Mouse (Mus musculus) intestine, embryonic 16.5 days (tissue): ENCODE results near the gene Dtx4. TPM values are rescaled to one million over a fixed set of nuclear protein-coding genes. Genes with fewer than 3 reads are reported as not detected.

Experiments
- ATAC-seq: fragments of 200-750 bp; cut with Nextera tagmentation; 2 replicates; pipeline ENCODE4 v1.8.0; 2017; ENCODE audit warnings: moderate TSS enrichment, moderate library complexity
- H3K27ac ChIP-seq: fragments of 300-500 bp; sonication (generic); 2 replicates; pipeline ENCODE4 v1.5.1; 2014; ENCODE audit warnings: mild to moderate bottlenecking, low read length
- H3K27me3 ChIP-seq: fragments of 300-500 bp; sonication (generic); replicated peaks from 2 replicates; pipeline ENCODE4 v1.6.1; 2014; ENCODE audit warnings: low read length, control low read depth, mixed read lengths; ENCODE audit not compliant: control insufficient read depth, insufficient read depth
- H3K36me3 ChIP-seq: fragments of 300-500 bp; sonication (generic); 2 replicates; pipeline ENCODE4 v1.6.1; 2014; ENCODE audit warnings: low read length, control low read depth; ENCODE audit not compliant: control insufficient read depth, insufficient read depth
- H3K4me1 ChIP-seq: fragments of 300-500 bp; sonication (generic); 2 replicates; pipeline ENCODE4 v1.6.1; 2014; ENCODE audit warnings: low read length, control low read depth, mixed read lengths; ENCODE audit not compliant: control insufficient read depth, insufficient read depth
- H3K4me2 ChIP-seq: fragments of 300-500 bp; sonication (generic); 2 replicates; pipeline ENCODE4 v1.6.1; 2014; ENCODE audit warnings: low read depth, low read length, control low read depth
- H3K4me3 ChIP-seq: fragments of 300-500 bp; sonication (generic); 2 replicates; pipeline ENCODE4 v1.5.1; 2014; ENCODE audit warnings: mild to moderate bottlenecking, low read length
- H3K9ac ChIP-seq: fragments of 300-500 bp; sonication (generic); 2 replicates; pipeline ENCODE4 v1.6.1; 2014; ENCODE audit warnings: low read depth, low read length
- H3K9me3 ChIP-seq: fragments of 300-500 bp; sonication (generic); 2 replicates; pipeline ENCODE4 v1.6.1; 2016; ENCODE audit warnings: low read length, control low read depth; ENCODE audit not compliant: control insufficient read depth
- WGBS: fragments of 180-500 bp; shearing (Covaris S2); extraction: QIAGEN DNeasy Blood & Tissue Kit; methylation state at CpG from one replicate; pipeline ENCODE4 v1.1.7; 2014; 5-methylcytosine and 5-hydroxymethylcytosine counted together
- polyA plus RNA-seq: library from polyadenylated mRNA; unstranded; fragments of >200 nt; fragmentation: Nextera tagmentation; extraction: Ambion mirVana; gene quantifications from 2 replicates; pipeline ENCODE4 v1.2.1, GENCODE M21; 2015

Dtx4 gene
- polyA plus RNA-seq, 1 experiment from 2014 or later = 9.9 TPM

DNA sequence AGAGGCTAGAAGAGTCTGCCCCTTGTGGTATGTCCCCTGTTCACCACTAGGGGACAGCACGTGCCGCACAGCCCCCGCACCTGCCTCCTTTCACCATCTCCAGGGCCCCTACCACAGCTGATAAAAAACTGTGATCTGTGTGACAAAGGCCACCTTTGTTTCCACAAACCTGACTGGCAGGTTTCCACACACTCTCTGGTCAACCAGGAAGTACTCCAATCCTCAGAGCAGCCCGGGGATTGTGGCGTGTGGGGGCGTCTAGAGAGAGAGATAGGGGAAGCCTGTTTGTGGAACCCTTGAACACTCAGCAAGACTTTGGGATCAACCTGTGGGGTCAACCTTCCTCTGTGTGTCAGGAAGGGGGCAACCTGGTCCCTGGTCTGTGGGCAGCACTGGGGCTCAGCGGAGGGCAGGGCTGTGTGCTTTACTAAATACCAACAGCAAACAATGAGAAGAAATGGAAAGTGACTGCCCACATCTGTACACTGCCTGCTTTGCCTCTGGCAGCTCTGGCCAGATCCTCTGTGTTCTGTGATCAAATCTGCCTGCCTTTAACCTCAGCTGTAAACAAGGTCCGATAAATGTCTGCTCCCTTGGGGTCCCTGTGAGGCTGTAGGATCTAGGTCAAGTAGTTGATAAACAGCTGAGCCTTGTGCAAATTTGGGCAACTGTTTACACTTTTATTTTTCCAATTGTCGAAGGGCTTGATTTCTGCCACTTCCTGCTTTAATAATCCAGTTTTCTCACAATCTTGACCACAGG, 12.9 kb downstream of the Dtx4 start:
- peak overlapping the region; percentile 44 for H3K4me2 ChIP-seq
- H3K9ac ChIP-seq = peak overlapping the region; percentile 59
- H3K4me3 ChIP-seq = peak overlapping the region; percentile 19; the same call in 1 of the 2 replicates

DNA sequence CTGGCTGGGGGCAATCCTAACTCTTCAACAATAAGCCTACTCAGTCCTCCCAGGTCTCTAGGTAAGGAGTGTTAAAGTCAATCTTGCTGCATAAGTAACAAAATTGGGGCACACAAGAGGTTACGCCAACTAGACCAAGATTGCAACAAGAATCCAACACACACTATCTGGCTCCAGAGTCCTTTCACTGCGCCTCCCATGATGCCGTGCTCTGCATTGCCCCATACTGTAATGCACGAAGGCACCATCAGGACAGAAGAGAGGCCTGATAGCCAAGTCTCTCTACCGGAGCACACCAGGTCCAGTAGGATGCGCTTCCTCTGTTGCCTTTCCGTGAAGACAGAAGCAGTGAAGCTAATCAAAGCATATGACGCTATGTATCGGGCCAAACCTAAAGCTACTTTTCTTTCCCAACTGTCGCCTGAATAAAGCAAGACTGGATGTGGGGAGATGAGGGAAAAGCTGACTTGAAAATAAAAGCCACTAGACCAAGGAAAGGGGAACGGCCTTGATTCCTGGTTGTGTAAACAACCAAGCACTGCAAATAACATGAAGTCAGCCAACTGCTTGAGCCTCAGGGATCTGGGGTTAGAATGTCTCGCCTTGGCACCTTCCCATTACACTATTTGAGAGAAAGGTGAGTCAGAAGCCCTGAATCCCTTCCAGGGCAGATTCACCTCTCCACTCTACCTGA, 13.6 kb downstream of the Dtx4 start:
- peaks cover 22% of the 10 kb centered on the region for H3K36me3 ChIP-seq
- ATAC-seq = peak; percentile 9

More for the DNA sequence above, 12.9 kb downstream of the Dtx4 start:
- Histone ChIP-seq H3K27me3 (no peaks in the 10 kb centered on the region), H3K27ac (peak overlapping the region; percentile 95), H3K36me3 (peaks cover 22% of the 10 kb centered on the region), H3K4me1 (peaks cover 42% of the 10 kb centered on the region), H3K9me3 (no peaks in the 10 kb centered on the region)
- ATAC-seq = peak; percentile 90
- 21% methylated on average over 9 of the region's 9 CpGs for WGBS

DNA sequence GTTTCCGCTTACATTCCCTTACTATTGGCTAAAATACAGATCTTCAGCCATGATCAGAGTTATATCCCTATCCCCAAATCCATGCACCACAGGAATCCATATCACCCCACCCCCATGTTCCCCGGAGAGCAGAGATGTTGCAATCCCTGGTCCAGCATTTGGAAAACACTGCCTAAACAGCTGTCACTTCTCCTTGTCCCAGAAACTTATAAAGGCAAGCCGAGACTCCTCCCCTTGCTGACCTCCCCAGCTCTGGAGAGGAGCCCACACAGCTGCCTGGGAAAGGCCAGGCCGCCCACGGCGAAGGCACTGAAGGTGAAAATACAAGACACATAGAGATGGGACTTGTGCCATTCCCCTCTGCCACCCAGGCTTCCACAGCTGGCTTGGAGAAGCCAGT, 14.4 kb downstream of the Dtx4 start:
- Histone ChIP-seq H3K27ac (peak overlapping the region; percentile 95), H3K9ac (no peak overlapping the region), H3K4me3 (no peak overlapping the region), H3K36me3 (peaks cover 20% of the 10 kb centered on the region), H3K9me3 (no peaks in the 10 kb centered on the region), H3K4me2 (no peak overlapping the region), H3K27me3 (no peaks in the 10 kb centered on the region), H3K4me1 (peaks cover 42% of the 10 kb centered on the region)
- ATAC-seq = peak; percentile 16
- 60% methylated on average over 6 of the region's 6 CpGs for WGBS

More for the DNA sequence above, 13.6 kb downstream of the Dtx4 start:
- Histone ChIP-seq H3K4me1 (peaks cover 42% of the 10 kb centered on the region), H3K9me3 (no peaks in the 10 kb centered on the region), H3K9ac (no peak overlapping the region), H3K4me3 (no peak overlapping the region), H3K27me3 (no peaks in the 10 kb centered on the region), H3K27ac (peak overlapping the region; percentile 95), H3K4me2 (no peak overlapping the region)
- WGBS = 75% methylated on average over 12 of the region's 12 CpGs

DNA sequence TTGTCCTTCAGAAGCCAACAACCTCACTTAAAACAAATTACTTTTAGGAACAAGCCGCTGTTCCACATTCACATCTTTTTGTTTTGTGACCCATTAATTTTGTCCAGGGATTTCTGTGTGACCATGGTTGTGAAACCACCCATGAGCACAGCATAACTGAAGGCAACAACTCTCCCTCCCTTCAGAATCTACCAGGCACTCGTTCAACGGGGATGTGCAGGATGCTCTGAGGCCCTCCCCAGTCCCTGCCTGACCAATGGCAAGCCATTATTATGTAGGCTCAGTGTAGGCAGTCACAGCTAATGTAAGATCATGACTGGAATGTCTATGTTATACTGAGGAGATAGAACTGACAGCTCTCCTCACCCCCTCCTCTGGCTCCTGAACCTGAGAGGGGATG, 15.6 kb downstream of the Dtx4 start:
- Histone ChIP-seq H3K4me2 (no peak overlapping the region), H3K27ac (no peak overlapping the region), H3K9ac (no peak overlapping the region), H3K4me3 (no peak overlapping the region), H3K27me3 (no peaks in the 10 kb centered on the region), H3K4me1 (peaks cover 42% of the 10 kb centered on the region), H3K36me3 (peaks cover 21% of the 10 kb centered on the region; the same call in 1 of the 2 replicates), H3K9me3 (no peaks in the 10 kb centered on the region)
- WGBS = 65% methylated on average over 3 of the region's 3 CpGs
- no peak for ATAC-seq

DNA sequence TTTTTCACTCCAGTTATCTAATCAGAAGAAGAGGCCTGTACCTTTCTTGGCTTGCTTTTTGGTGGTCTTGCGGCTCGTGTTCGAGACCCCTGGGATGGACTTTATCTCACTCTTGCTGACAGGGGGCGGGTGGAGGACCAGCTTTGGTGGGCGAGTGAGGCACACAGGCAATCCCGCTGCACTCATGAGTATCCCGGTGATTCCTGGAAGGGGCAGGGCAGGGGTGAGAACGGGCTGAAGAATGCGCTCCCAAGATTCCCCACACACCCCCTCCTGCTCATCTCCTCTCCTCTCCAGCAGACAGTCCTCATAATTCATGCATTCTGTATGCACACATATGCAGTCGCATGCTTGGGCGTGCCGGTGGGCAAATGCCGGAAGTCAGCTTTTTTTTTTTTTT, 16.0 kb downstream of the Dtx4 start:
- H3K27me3 ChIP-seq = no peaks in the 10 kb centered on the region
- no peaks in the 10 kb centered on the region for H3K9me3 ChIP-seq
- H3K4me2 ChIP-seq = no peak overlapping the region
- WGBS = 75% methylated on average over 13 of the region's 13 CpGs
- no peak for ATAC-seq
- H3K27ac ChIP-seq = no peak overlapping the region
- H3K4me1 ChIP-seq = peaks cover 42% of the 10 kb centered on the region
- H3K9ac ChIP-seq = no peak overlapping the region
- no peak overlapping the region for H3K4me3 ChIP-seq
- H3K36me3 ChIP-seq = peaks cover 21% of the 10 kb centered on the region; the same call in 1 of the 2 replicates

DNA sequence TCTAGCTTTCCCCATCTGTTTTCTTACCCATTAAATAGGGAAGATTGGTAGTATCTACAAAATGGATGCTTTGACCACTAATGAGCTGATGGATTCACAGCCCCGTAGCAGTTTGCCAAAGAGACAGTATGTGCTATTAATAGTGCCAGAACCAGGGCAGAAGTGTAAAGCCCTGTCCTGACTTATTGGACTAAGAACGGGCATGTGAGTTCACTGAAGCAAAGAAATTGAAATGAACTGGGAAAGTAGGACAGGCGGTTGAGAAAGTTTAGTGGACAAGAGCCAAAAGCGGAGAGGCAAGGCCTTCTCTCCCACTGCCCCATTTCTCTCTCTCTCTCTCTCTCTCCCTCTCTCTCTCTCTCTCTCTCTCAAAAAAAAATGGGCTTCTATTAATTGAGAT, 17.0 kb downstream of the Dtx4 start:
- Histone ChIP-seq H3K27me3 (no peaks in the 10 kb centered on the region), H3K9ac (no peak overlapping the region), H3K27ac (no peak overlapping the region), H3K4me2 (no peak overlapping the region), H3K36me3 (peaks cover 21% of the 10 kb centered on the region; the same call in 1 of the 2 replicates), H3K4me3 (no peak overlapping the region), H3K9me3 (no peaks in the 10 kb centered on the region), H3K4me1 (peaks cover 37% of the 10 kb centered on the region)
- ATAC-seq = no peak
- 71% methylated on average over 4 of the region's 4 CpGs for WGBS

DNA sequence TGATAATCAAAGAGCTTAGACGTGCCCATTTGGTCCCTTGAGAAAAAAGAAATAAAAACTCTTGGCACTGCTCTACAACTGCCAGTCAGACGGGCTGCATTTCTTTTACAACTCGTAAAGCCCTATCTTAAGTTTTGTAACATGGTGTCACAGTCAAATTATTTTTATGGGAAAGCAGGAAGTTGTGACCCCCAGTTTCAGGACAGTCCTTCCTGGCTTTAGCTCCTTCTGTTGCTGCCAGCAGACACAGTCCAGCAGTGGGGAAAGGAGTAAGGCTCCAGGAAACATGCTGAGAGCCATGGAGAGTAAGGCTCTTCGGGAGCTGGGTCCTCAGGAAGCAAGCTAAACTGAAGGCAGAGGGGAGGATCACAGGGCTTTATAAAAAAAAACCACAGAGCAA, 17.5 kb downstream of the Dtx4 start:
- no peak overlapping the region for H3K27ac ChIP-seq
- peaks cover 21% of the 10 kb centered on the region; the same call in 1 of the 2 replicates for H3K36me3 ChIP-seq
- no peak overlapping the region for H3K4me2 ChIP-seq
- H3K4me3 ChIP-seq = no peak overlapping the region
- ATAC-seq = no peak
- no peaks in the 10 kb centered on the region for H3K9me3 ChIP-seq
- 71% methylated on average over 4 of the region's 4 CpGs for WGBS
- no peaks in the 10 kb centered on the region for H3K27me3 ChIP-seq
- peaks cover 35% of the 10 kb centered on the region for H3K4me1 ChIP-seq
- H3K9ac ChIP-seq = no peak overlapping the region

DNA sequence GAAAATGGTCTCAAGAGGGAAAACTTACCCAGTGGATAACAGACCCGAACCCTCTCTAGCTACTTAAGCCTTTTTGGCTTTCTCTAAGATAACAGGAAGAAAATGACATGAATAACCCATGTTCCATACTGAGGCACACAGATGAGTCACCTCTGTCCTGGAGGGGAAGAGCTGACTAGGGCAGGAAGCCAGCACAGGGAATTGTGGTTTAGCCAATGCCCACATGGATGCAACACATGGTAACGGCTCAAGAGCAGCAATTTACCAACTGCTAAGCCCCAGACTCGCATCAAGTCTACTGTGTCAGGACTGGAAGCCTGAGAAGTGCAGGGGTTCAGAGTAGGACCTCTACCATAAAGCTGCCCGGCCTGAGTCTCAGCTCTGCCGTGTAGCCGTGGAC, 22.9 kb downstream of the Dtx4 start:
- H3K4me1 ChIP-seq = peaks cover 20% of the 10 kb centered on the region
- no peak overlapping the region for H3K9ac ChIP-seq
- 93% methylated on average over 6 of the region's 6 CpGs for WGBS
- no peaks in the 10 kb centered on the region for H3K27me3 ChIP-seq
- H3K36me3 ChIP-seq = peaks cover 9% of the 10 kb centered on the region; the same call in 1 of the 2 replicates
- no peaks in the 10 kb centered on the region for H3K9me3 ChIP-seq
- H3K4me2 ChIP-seq = no peak overlapping the region
- H3K4me3 ChIP-seq = no peak overlapping the region
- no peak for ATAC-seq
- H3K27ac ChIP-seq = no peak overlapping the region

DNA sequence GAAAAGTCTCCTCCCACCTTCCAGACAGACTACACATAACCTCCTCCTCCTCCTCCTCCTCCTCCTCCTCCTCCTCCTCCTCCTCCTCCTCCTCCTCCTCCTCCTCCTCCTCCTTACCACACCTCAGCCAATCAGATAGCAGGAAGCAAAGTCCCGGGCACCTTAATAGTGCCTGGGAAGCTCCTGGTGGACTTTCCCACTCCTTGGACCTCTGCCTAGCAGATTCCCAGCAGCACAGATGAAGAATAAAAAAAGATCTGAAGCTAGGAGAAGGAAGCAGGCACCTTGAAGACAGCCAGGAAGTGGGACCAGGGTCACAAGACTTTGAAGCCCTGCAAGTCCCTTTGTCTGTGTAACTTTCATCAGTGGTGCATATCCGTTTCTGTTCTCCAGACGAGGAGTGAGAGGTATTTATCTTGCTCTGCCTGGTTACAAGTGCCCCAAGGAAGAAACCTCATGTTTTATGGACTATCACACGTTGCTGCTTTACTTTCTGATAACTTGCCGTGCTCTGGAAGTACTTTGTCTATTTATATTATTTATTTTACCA, 24.5 kb downstream of the Dtx4 start:
- peaks cover 26% of the 10 kb centered on the region for H3K4me1 ChIP-seq
- no peaks in the 10 kb centered on the region for H3K27me3 ChIP-seq
- 22% methylated on average over 5 of the region's 5 CpGs for WGBS
- no peak overlapping the region for H3K9ac ChIP-seq
- H3K27ac ChIP-seq = peak overlapping the region; percentile 81
- H3K36me3 ChIP-seq = peaks cover 6% of the 10 kb centered on the region; the same call in 1 of the 2 replicates
- no peak overlapping the region for H3K4me2 ChIP-seq
- no peak overlapping the region for H3K4me3 ChIP-seq
- ATAC-seq = peak; percentile 57
- H3K9me3 ChIP-seq = no peaks in the 10 kb centered on the region
